Mouse (Mus musculus) midbrain, postnatal 0 days (tissue): Measurements from ENCODE around the gene Agbl5. TPM values are rescaled to one million over a fixed set of nuclear protein-coding genes. Genes with fewer than 3 reads are reported as not detected.
A peak's percentile ranks its signal among the peaks of the same experiment; 100 is the strongest.

ENCODE experiments used
- ATAC-seq: fragments of 200-750 bp; cut with Nextera tagmentation; 2 replicates; pipeline ENCODE4 v1.8.0; 2017; ENCODE audit warnings: moderate number of reproducible peaks, mild to moderate bottlenecking, moderate TSS enrichment, moderate library complexity; ENCODE audit not compliant: low FRiP score
- DNase-seq: peaks from one replicate; pipeline ENCODE4 v3.0.0-alpha.2; 2015; ENCODE audit warnings: low spot score
- H3K27ac ChIP-seq: fragments of 300-500 bp; sonication (generic); 2 replicates; pipeline ENCODE4 v1.5.1; 2014; ENCODE audit warnings: low read depth, mild to moderate bottlenecking, low read length, mixed read lengths
- H3K27me3 ChIP-seq: fragments of 300-500 bp; sonication (generic); 2 replicates; pipeline ENCODE4 v1.6.1; 2014; ENCODE audit warnings: low read length, control low read depth, mixed read lengths; ENCODE audit not compliant: insufficient read depth
- H3K36me3 ChIP-seq: fragments of 300-500 bp; sonication (generic); 2 replicates; pipeline ENCODE4 v1.6.1; 2014; ENCODE audit warnings: low read length, control low read depth, mixed read lengths; ENCODE audit not compliant: insufficient read depth
- H3K4me1 ChIP-seq: fragments of 300-500 bp; sonication (generic); 2 replicates; pipeline ENCODE4 v1.6.1; 2014; ENCODE audit warnings: mild to moderate bottlenecking, control low read depth, antibody characterized with exemption, low read length, mixed read lengths; ENCODE audit not compliant: insufficient read depth
- H3K4me2 ChIP-seq: fragments of 300-500 bp; sonication (generic); 2 replicates; pipeline ENCODE4 v1.6.1; 2014; ENCODE audit warnings: low read depth, mild to moderate bottlenecking, low read length, mixed read lengths; ENCODE audit not compliant: poor library complexity, severe bottlenecking
- H3K4me3 ChIP-seq: fragments of 300-500 bp; sonication (generic); 2 replicates; pipeline ENCODE4 v1.5.1; 2014; ENCODE audit warnings: low read depth, mild to moderate bottlenecking, low read length, moderate library complexity
- H3K9ac ChIP-seq: fragments of 300-500 bp; sonication (generic); replicated peaks from 2 replicates; pipeline ENCODE4 v1.6.1; 2014; ENCODE audit warnings: mild to moderate bottlenecking, low read length, moderate library complexity, mixed read lengths; ENCODE audit not compliant: poor library complexity, severe bottlenecking
- H3K9me3 ChIP-seq: fragments of 300-500 bp; sonication (generic); 2 replicates; pipeline ENCODE4 v1.6.1; 2016; ENCODE audit warnings: low read length, control low read depth
- CTCF ChIP-seq: IDR thresholded peaks from 2 replicates; pipeline ENCODE4 v1.5.1; 2016; ENCODE audit warnings: antibody characterized with exemption, mild to moderate bottlenecking
- WGBS: fragments of 180-500 bp; shearing (Covaris S2); extraction: QIAGEN DNeasy Blood & Tissue Kit; methylation state at CpG from one replicate; pipeline ENCODE4 v1.1.7; 2014; 5-methylcytosine and 5-hydroxymethylcytosine counted together
- polyA plus RNA-seq: library from polyadenylated mRNA; unstranded; fragments of >200 nt; fragmentation: Nextera tagmentation; extraction: Ambion mirVana; gene quantifications from 2 replicates; pipeline ENCODE4 v1.2.1, GENCODE M21; 2015
- total RNA-seq: library from RNA; depleted of rRNA; stranded (reverse); fragments of >200 nt; gene quantifications from 2 replicates; pipeline ENCODE4 v1.2.3, GENCODE M21; 2014

Gene Agbl5
- total and polyA plus RNA-seq, 2 experiments from 2014 or later: 22.3 to 50.7 TPM

- Histone ChIP-seq H3K36me3 (peaks cover 32% of the 10 kb centered on the region), H3K4me1 (peaks cover 7% of the 10 kb centered on the region; the same call in 1 of the 2 replicates), H3K9ac (peak overlapping the region; percentile 90), H3K27ac (peak overlapping the region; percentile 83), H3K9me3 (no peaks in the 10 kb centered on the region), H3K27me3 (no peaks in the 10 kb centered on the region), H3K4me3 (peak overlapping the region; percentile 80), H3K4me2 (peak overlapping the region; percentile 78)
- DNase-seq: peak; percentile 57
- no peak for TF ChIP-seq CTCF
- 1% methylated on average over 24 of the region's 42 CpGs for WGBS
- ATAC-seq: peak; percentile 4; the same call in 1 of the 2 replicates
Measured at GRCm38 (mm10) chr5:30889088-30889754, 727 bp downstream of the Agbl5 start.

GRCm38 (mm10) chr5:30890375-30890774 lies 1.9 kb downstream of the Agbl5 start:
- WGBS: 86% methylated on average over 7 of the region's 7 CpGs
- H3K9me3 ChIP-seq: no peaks in the 10 kb centered on the region
- H3K9ac ChIP-seq: peak overlapping the region; percentile 90
- H3K4me2 ChIP-seq: peak overlapping the region; percentile 78
- TF ChIP-seq CTCF: no peak
- H3K4me1 ChIP-seq: peaks cover 7% of the 10 kb centered on the region; the same call in 1 of the 2 replicates
- peaks cover 43% of the 10 kb centered on the region for H3K36me3 ChIP-seq
- peak overlapping the region; percentile 83; the same call in 1 of the 2 replicates for H3K27ac ChIP-seq
- no peak for ATAC-seq
- DNase-seq: no peak
- peak overlapping the region; percentile 80; the same call in 1 of the 2 replicates for H3K4me3 ChIP-seq
- no peaks in the 10 kb centered on the region for H3K27me3 ChIP-seq

GRCm38 (mm10) chr5:30901860-30902259 lies 13.4 kb downstream of the Agbl5 start:
- DNase-seq: no peak
- Histone ChIP-seq H3K4me2 (no peak overlapping the region), H3K4me3 (no peak overlapping the region), H3K9ac (no peak overlapping the region), H3K27ac (no peak overlapping the region), H3K27me3 (no peaks in the 10 kb centered on the region), H3K4me1 (0 out of 2 replicates have a peak, but pooled peaks cover 4% of the 10 kb centered on the region), H3K36me3 (peaks cover 38% of the 10 kb centered on the region), H3K9me3 (no peaks in the 10 kb centered on the region)
- 97% methylated on average over 5 of the region's 5 CpGs for WGBS
- ATAC-seq: no peak
- no peak for TF ChIP-seq CTCF

- peak within 1 kb of the TSS; percentile 91 for H3K4me2 ChIP-seq
- H3K36me3 ChIP-seq: peaks cover 29% of the 10 kb centered on the region
- under 1% methylated on average over 58 of the region's 58 CpGs for WGBS
- peak within 1 kb of the TSS; percentile 68 for H3K4me3 ChIP-seq
- DNase-seq (peak; percentile 96), ATAC-seq (peak; percentile 94)
- H3K27me3 ChIP-seq: no peaks in the 10 kb centered on the region
- no peak for TF ChIP-seq CTCF
- no peaks in the 10 kb centered on the region for H3K9me3 ChIP-seq
- peaks cover 8% of the 10 kb centered on the region; the same call in 1 of the 2 replicates for H3K4me1 ChIP-seq
- peak within 1 kb of the TSS; percentile 66 for H3K9ac ChIP-seq
- H3K27ac ChIP-seq: peak within 1 kb of the TSS; percentile 71
Measured at GRCm38 (mm10) chr5:30907413-30908059, 19.0 kb downstream of the Agbl5 start, which contains the start of gene Ost4. TSS of gene Ost4 (minus strand) at chr5:30907788.

- H3K9ac ChIP-seq: peak overlapping the region; percentile 66
Measured at GRCm38 (mm10) chr5:30908426-30909299, 20.2 kb downstream of the Agbl5 start.

More at GRCm38 (mm10) chr5:30908426-30909299, 20.2 kb downstream of the Agbl5 start:
- DNase-seq (no peak), ATAC-seq (no peak)
- no peak for TF ChIP-seq CTCF
- Histone ChIP-seq H3K4me3 (peak overlapping the region; percentile 68), H3K27ac (peak overlapping the region; percentile 71; the same call in 1 of the 2 replicates), H3K9me3 (no peaks in the 10 kb centered on the region), H3K4me1 (peaks cover 8% of the 10 kb centered on the region; the same call in 1 of the 2 replicates), H3K36me3 (peaks cover 19% of the 10 kb centered on the region), H3K4me2 (peak overlapping the region; percentile 91), H3K27me3 (no peaks in the 10 kb centered on the region)
- WGBS: 54% methylated on average over 13 of the region's 13 CpGs
